Mouse (Mus musculus): ENCODE measurements around the gene Lysmd2.
"Not testable (repeated sequence)": the region's sequence is repeated elsewhere in the genome, so short reads cannot be mapped to it uniquely, and the experiment has no call there.

Lysmd2 gene

GRCm38 (mm10) chr9:75626308-75626604, 715 bp downstream of the Lysmd2 start:
- in situ Hi-C loops (cut with MboI, MseI): no loop called here

- in situ Hi-C loops (cut with MboI, MseI): no loop called here
Observed at GRCm38 (mm10) chr9:75630823-75631454, 5.4 kb downstream of the Lysmd2 start.

DNA sequence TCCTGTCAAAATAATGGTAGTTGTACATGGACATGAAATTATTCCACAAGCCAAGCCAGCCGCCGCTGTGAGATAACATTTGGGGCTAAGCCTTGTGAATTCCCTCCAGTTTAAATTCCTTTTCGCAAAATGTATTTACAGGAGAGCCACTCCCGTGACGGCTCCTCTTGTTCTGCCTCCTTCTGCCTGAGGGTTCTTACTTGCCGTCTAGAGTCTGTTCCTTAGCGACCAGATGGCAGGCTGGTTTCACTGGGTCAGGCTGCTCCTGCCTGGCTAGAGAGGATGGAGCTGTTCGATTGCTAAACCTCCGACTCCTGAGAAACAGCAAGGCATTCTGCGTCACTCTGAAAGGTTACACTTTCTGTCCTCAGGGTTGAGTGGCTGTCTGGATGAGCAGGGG, 6.6 kb downstream of the Lysmd2 start:
- in situ Hi-C loops (cut with MboI, MseI): no loop called here

- in situ Hi-C loops (cut with MboI, MseI): no loop called here
Observed at GRCm38 (mm10) chr9:75632902-75633301, 7.4 kb downstream of the Lysmd2 start.

GRCm38 (mm10) chr9:75633603-75634002, 8.1 kb downstream of the Lysmd2 start:
- in situ Hi-C loops (cut with MboI, MseI): no loop called here

DNA sequence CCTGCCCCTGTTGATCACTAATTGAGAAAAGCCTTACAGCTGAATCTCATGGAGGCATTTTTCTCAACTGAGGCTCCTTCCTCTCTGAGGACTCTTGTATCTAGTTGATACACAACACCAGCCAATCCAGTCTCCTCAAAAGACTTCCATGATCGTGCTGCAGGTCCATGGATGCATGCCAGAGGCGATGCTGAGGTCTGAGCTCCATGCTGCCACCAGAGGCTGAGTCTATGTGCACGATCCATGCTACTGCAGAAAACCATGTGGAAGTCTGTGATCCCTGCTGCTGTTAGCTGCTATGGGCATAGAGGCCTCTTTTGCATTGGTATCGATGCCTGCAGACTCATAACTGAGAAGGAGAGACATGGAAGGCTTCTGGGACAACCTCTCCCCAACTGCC, 8.7 kb downstream of the Lysmd2 start:
- in situ Hi-C loops (cut with MboI, MseI): no loop called here

GRCm38 (mm10) chr9:75645405-75645804, 19.9 kb downstream of the Lysmd2 start:
- in situ Hi-C loops (cut with MboI, MseI): no loop called here

DNA sequence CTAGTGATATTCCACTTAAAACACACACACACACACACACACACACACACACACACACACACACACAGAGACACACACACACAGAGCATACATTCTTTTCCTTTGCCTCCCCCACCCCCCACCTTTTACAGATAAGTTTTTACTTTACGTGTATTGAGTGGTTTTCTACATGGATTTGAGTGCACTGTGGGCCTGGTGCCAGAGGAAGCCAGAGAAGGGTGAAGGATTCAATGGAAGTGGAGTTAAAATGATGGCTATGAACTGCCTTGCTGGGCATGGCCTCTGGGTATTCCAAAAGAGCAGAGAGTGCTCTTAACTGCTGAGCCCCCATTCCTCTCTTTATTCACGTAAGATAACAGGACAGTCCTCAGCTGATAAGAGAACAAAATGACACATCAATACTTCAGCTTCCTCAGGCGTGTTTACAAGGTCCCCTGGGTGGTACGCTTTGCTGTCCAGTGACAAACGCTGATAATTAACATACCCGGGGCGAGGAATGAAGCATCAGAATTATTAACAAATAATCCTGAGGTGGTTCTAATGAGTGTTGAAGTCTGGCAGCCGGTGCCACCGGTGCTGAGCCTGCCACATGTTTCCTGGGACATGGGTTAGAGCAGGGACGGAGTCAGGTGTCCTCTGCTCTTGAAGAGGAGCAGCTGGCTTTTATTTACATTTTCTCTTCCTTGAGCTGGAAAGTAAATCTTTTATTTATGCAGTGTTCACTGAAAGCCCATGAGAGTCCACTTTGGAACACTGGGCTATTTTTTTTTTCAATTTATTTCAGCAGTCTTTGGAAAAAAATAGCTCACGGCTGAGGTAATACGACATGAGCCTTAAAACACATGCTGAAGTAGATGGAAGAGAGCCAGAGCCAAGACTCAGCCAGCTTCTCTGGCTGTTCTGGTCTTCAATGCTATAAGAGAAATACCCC, 28.7 kb downstream of the Lysmd2 start:
- in situ Hi-C loops (cut with MboI, MseI): no loop called here

- in situ Hi-C loops (cut with MboI, MseI): not testable (repeated sequence)
Observed at GRCm38 (mm10) chr9:75656456-75656855, 30.9 kb downstream of the Lysmd2 start.

DNA sequence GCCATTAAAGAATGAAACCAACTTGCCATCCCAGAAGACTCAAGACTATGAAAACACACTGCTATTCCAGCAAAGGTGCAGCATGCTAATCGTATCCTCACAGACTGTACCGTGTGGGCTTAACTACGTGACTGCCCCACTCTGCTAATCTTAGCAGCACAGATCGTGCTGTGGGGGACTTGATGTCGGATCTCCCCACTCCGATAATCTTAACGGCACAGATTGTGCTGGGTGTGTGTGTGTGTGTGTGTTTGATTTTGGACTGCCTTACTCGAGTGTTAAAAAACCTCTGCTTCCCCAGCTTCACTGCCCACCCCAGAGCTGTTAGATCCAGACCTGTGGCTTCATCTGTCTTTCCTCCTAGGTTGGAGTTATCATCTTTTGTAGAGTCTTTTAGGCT, 35.4 kb downstream of the Lysmd2 start:
- in situ Hi-C loops (cut with MboI, MseI): no loop called here

DNA sequence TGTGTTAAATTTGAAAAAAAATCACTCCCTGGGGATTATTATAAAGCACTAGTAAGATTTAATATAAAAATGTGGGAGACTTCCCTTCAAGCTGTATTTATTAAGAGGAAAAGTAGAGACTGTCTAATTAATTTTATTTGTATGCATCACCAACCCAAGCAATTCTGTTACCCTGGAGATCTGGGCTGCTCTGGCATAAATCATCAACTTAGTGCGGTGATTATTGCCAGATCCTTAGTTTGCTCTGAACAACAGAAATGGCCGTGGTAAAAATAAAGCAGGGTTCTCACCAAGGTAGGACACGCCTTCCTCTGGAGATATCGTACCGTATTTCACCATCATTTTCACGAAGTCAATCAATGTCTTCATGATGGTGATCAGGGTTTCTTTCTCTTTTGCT, 39.8 kb downstream of the Lysmd2 start:
- in situ Hi-C loops (cut with MboI, MseI): no loop called here

GRCm38 (mm10) chr9:75666612-75667011, 41.1 kb downstream of the Lysmd2 start:
- in situ Hi-C loops (cut with MboI, MseI): no loop called here

DNA sequence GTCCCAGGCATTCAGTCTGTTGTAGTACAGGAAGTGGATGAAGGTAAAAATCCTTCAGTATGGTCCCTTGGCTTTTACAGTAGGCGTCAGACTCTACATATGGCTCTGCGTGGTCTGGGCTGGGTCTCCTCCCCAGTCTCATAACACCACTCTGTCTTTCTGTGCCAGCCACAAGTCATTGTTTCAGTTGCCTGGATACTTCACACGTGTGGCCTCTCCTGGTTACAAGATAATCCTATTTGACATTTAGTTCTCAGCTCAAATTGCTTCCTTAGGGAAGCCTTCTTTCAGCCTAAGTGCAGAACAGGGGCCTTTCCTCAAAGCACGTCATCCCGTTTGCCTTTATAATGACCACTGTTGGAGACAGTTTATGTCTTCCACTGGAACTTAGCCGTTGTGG, 47.2 kb downstream of the Lysmd2 start:
- in situ Hi-C loops (cut with MboI, MseI): no loop called here

DNA sequence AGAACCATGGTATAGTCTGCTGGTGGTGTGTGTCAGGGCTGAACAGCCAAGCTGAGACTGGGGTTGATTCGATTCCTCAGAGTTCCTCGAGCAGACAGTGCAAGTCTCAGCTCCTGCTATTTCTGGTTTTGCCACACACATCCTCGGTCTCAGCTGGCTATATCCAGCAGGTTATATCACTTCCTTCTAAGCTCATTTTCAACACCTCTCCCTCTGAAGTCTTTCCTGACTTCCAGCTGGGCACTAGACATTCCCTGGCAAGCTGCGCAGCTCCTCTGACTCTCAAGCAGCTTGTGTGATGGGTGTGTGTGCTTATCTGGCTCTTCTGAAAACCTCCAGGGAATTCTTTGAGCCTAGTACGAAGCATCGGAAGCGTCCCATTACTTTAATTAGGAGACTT, 50.7 kb downstream of the Lysmd2 start:
- in situ Hi-C loops (cut with MboI, MseI): no loop called here

- in situ Hi-C loops (cut with MboI, MseI): no loop called here
Observed at GRCm38 (mm10) chr9:75678341-75678740, 52.8 kb downstream of the Lysmd2 start.

- in situ Hi-C loops (cut with MboI, MseI): no loop called here
Observed at GRCm38 (mm10) chr9:75679629-75680028, 54.1 kb downstream of the Lysmd2 start.

DNA sequence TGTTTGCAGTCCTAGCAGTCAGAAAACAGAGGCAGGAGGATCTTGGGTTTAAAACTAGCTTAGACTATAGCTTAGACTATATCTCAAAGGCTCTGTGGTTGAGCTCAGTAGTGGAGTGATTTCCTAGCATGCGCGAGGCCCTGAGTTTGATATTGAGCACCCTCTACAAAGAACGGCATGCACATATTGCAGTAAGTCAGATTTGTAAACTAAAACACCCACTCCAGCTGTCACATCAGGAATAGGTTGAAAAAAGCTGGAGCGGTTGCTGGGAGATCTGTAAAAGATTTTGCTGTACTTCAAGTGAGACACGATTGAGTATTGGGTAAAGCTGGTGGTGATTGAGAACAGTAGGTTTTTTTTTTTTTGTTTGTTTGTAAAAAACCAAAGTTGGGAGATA, 55.1 kb downstream of the Lysmd2 start:
- in situ Hi-C loops (cut with MboI, MseI): no loop called here

DNA sequence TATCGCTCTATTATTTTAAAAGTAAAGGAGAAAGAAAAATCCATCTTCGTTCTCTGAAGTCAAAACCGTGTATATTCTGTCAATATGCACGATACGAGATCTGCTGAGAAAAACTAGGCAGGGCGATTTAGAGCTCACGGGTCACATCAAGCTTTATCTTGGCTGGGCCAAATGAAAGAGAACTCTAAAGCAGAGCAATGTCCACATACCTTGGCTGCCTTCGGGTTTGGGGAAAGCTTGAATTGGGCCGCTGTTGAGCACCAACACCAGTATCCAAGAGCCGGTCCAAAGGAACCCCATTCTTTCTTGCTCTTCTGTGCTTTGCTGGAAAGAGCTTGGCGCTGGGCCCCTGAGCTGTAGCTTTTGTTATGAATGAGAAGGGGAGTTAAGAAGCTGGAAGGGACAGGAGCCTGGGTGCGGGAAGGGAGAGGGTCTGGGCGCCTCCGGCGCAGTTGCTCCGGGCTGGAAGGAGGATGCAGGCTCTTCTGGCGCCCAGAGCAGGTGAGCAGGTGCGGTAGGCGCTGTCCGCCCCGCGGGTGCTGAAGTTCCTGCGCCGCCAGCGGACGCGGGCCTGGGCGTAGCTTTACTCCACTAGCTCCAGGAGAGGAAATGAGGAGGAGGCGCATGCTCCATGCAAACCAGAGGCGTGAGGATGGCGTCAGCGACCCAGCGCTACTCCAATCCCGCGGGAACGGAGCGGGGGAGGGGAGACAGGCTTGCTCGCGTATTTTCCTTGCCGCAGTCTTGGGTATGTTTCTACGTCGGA, 58.1 kb downstream of the Lysmd2 start, which contains the start of gene Scg3:
Gene Scg3, minus strand, starts transcription at position 631 of the 766 bp plus-strand sequence.
- in situ Hi-C loops (cut with MboI, MseI): no loop called here

- in situ Hi-C loops (cut with MboI, MseI): no loop called here
Observed at GRCm38 (mm10) chr9:75684292-75684691, 58.8 kb downstream of the Lysmd2 start.

- in situ Hi-C loops (cut with MboI, MseI): no loop called here
Observed at GRCm38 (mm10) chr9:75684772-75685171, 59.2 kb downstream of the Lysmd2 start.
